12 mouse cellular contexts compared by ENCODE assay signal in genomic region chr2:92435023-92435422, GRCm38 (mm10). TPM values are rescaled to one million over a fixed set of nuclear protein-coding genes. Genes with fewer than 3 reads are reported as not detected.
DNase-seq lines count a peak whose midpoint lies in the region; ATAC-seq and TF ChIP-seq lines count a peak whose summit lies in the region.
"Had no signal": no experiment of that assay in that cellular context is flagged by ENCODE, and none has a peak within 500 bp of the region (broad histone marks: within the 10 kb centered on the region; RNA-seq: fewer than 3 reads in every experiment).

No protein-coding gene starts in this region.

- peaks cover 3% of the 10 kb centered on the region; the same call in 1 of the 2 replicates for H3K79me2 ChIP-seq in heart, adult 2 months (replicated peaks; ENCODE audit: control insufficient read depth, insufficient read depth, low read length)

- ATAC-seq in megakaryocyte, adult 5-6 weeks (ENCODE audit: poor library complexity, severe bottlenecking): no peak
- ATAC-seq in hindbrain, embryonic 14.5 days (ENCODE audit: low FRiP score): no peak

- H3K4me1 ChIP-seq in heart, adult 2 months (ENCODE audit: control insufficient read depth, insufficient read depth, low read length): peaks cover 19% of the 10 kb centered on the region
- peaks cover 58% of the 10 kb centered on the region for H3K4me1 ChIP-seq in megakaryocyte, embryonic 14.5 days
- peaks cover 33% of the 10 kb centered on the region for H3K4me1 ChIP-seq in hindbrain, embryonic 14.5 days (replicated peaks; ENCODE audit: control insufficient read depth, insufficient read depth, low read length)
- H3K4me1 ChIP-seq in olfactory bulb, adult 2 months (ENCODE audit: control insufficient read depth, insufficient read depth, low read length): peaks cover 10% of the 10 kb centered on the region; the same call in 1 of the 2 replicates

- H3K36me3 ChIP-seq in heart, adult 2 months (ENCODE audit: control insufficient read depth, insufficient read depth, low read length): peaks cover 6% of the 10 kb centered on the region
- H3K36me3 ChIP-seq in megakaryocyte, embryonic 14.5 days (replicated peaks; ENCODE audit: low read length): peaks cover 12% of the 10 kb centered on the region
- no peaks in the 10 kb centered on the region for H3K36me3 ChIP-seq in hindbrain, embryonic 14.5 days (replicated peaks; ENCODE audit: control insufficient read depth, insufficient read depth)
- H3K36me3 ChIP-seq: limb, embryonic 12.5 days had no signal

- WGBS in heart, adult 2 months: 42% methylated on average over 6 of the region's 6 CpGs
- WGBS in hindbrain, embryonic 14.5 days: 51% methylated on average over 6 of the region's 6 CpGs
- 31% methylated on average over 6 of the region's 6 CpGs for WGBS in olfactory bulb, adult 2 months

- H3K9me3 ChIP-seq in megakaryocyte, embryonic 14.5 days: 0 out of 2 replicates have a peak, but pooled peaks cover 4% of the 10 kb centered on the region
- no peaks in the 10 kb centered on the region for H3K9me3 ChIP-seq in hindbrain, embryonic 14.5 days (ENCODE audit: control insufficient read depth, low read length)

- intact Hi-C loops in heart, adult 2 months (cut with DNase I): loop anchor here (2.0 to 5.0 kb wide), 2 partner anchors 60 to 378 kb away; partner anchors contain the start of genes Large2 and Pex16
- intact Hi-C loops in heart, postnatal 10 days (cut with DNase I): loop anchor here (5.0 kb wide), 1 partner anchor 248 kb away; no protein-coding TSS in a partner anchor

- H3K27me3 ChIP-seq in heart, adult 2 months (ENCODE audit: control insufficient read depth, insufficient read depth, low read length): no peaks in the 10 kb centered on the region
- H3K27me3 ChIP-seq in megakaryocyte, embryonic 14.5 days (replicated peaks): no peaks in the 10 kb centered on the region
- no peaks in the 10 kb centered on the region for H3K27me3 ChIP-seq in hindbrain, embryonic 14.5 days (ENCODE audit: control insufficient read depth, insufficient read depth, low read length)

- TF ChIP-seq CTCF in heart, adult 2 months (IDR thresholded peaks at IDR 0.05): no peak
- no peak for TF ChIP-seq CTCF in olfactory bulb, adult 2 months (IDR thresholded peaks at IDR 0.05; ENCODE audit: insufficient read depth, low read depth, low read length)

- TF ChIP-seq POLR2A in heart, adult 2 months (IDR thresholded peaks at IDR 0.05; ENCODE audit: insufficient read depth, low read depth, low read length): no peak
- no peak for TF ChIP-seq POLR2A in olfactory bulb, adult 2 months (IDR thresholded peaks at IDR 0.05; ENCODE audit: insufficient read depth, low read depth, low read length)

- H3K4me3 ChIP-seq in heart, adult 2 months: no peak overlapping the region
- peak overlapping the region; percentile 100 for H3K4me3 ChIP-seq in megakaryocyte, embryonic 14.5 days (replicated peaks)
- no peak overlapping the region for H3K4me3 ChIP-seq in hindbrain, embryonic 14.5 days (replicated peaks; ENCODE audit: low read length)
- H3K4me3 ChIP-seq in olfactory bulb, adult 2 months (ENCODE audit: insufficient read depth, low read depth, low read length): no peak overlapping the region

- DNase-seq in heart, adult 2 months: no peak
- no peak for DNase-seq in heart, postnatal 10 days
- no peak for DNase-seq in hindbrain, embryonic 14.5 days (ENCODE audit: low spot score)
- no peak for DNase-seq in adrenal gland, postnatal 36 days
- no peak for DNase-seq in cerebellum, postnatal 36 days
- DNase-seq: gastrocnemius, postnatal 25 days; kidney, postnatal 10 days had no signal

- peak overlapping the region; percentile 78; the same call in 1 of the 2 replicates for H3K27ac ChIP-seq in heart, adult 2 months
- H3K27ac ChIP-seq in hindbrain, embryonic 14.5 days: no peak overlapping the region; the same call in 1 of the 2 replicates
- 0 out of 2 replicates have a peak overlapping the region, but pooled peaks have one; percentile 91 for H3K27ac ChIP-seq in olfactory bulb, adult 2 months (ENCODE audit: insufficient read depth, low read depth, low read length)
- H3K27ac ChIP-seq: limb, embryonic 12.5 days had no signal

- peak overlapping the region; percentile 60 for H3K4me2 ChIP-seq in hindbrain, embryonic 14.5 days (replicated peaks)

- peak overlapping the region; percentile 40; the same call in 1 of the 2 replicates for H3K9ac ChIP-seq in heart, adult 2 months (ENCODE audit: low read depth, low read length)
- no peak overlapping the region for H3K9ac ChIP-seq in hindbrain, embryonic 14.5 days

- TF ChIP-seq EP300 in heart, adult 2 months (IDR thresholded peaks at IDR 0.05; ENCODE audit: insufficient read depth, low read depth, low read length): no peak

RNA-seq across cellular contexts. Expression of gene Cry2, which starts 1.2 kb away (rescaled TPM):
- total RNA-seq in heart, adult 2 months (2021): 10 to 100 TPM; 12.7 to 29.3 TPM
- 19.1 and 24.5 TPM in 2 replicates for polyA plus RNA-seq in heart, adult 2 months (2012; rRNA removed)
- 10 to 100 TPM; 25.6 to 30.9 TPM for total RNA-seq in heart, postnatal 10 days (2021)
- polyA plus RNA-seq in megakaryocyte, embryonic 14.5 days (2012; ENCODE audit: insufficient read depth, low replicate concordance): 4.1 and 10.1 TPM in 2 replicates
- 3.5 and 4.1 TPM in 2 replicates for total RNA-seq in megakaryocyte, adult 5-6 weeks (2015)
- total RNA-seq in megakaryocyte, adult 5-6 weeks (2017): 3.2 and 4.3 TPM in 2 replicates
- 34.6 and 35.5 TPM in 2 replicates for polyA plus RNA-seq in hindbrain, embryonic 14.5 days (2014; fragmentation: Nextera tagmentation; extraction: Ambion mirVana)
- polyA plus RNA-seq in olfactory bulb, adult 2 months (2012; ENCODE audit: insufficient read depth, insufficient read length, low replicate concordance, missing spikeins): not detected in 2 replicates
- total RNA-seq in adrenal gland, postnatal 36 days (2021): 10 to 100 TPM; 38.4 to 47.8 TPM

RNA-seq across cellular contexts. Expression of gene Slc35c1, which starts 25.3 kb away (rescaled TPM):
- total RNA-seq in heart, adult 2 months (2021): 1 to 10 TPM; 5.6 to 6.2 TPM
- polyA plus RNA-seq in heart, adult 2 months (2012; rRNA removed): 10.9 and 12.9 TPM in 2 replicates
- 1 to 10 TPM; 6.7 to 6.9 TPM for total RNA-seq in heart, postnatal 10 days (2021)
- polyA plus RNA-seq in megakaryocyte, embryonic 14.5 days (2012; ENCODE audit: insufficient read depth, low replicate concordance): 10.3 and 11.7 TPM in 2 replicates
- 82.5 and 84.8 TPM in 2 replicates for total RNA-seq in megakaryocyte, adult 5-6 weeks (2015)
- total RNA-seq in megakaryocyte, adult 5-6 weeks (2017): 28.7 and 42.0 TPM in 2 replicates
- polyA plus RNA-seq in hindbrain, embryonic 14.5 days (2014; fragmentation: Nextera tagmentation; extraction: Ambion mirVana): 15.4 and 17.1 TPM in 2 replicates
- polyA plus RNA-seq in olfactory bulb, adult 2 months (2012; ENCODE audit: insufficient read depth, insufficient read length, low replicate concordance, missing spikeins): not detected in 2 replicates
- 10 to 100 TPM; 14.8 to 24.3 TPM for total RNA-seq in adrenal gland, postnatal 36 days (2021)

RNA-seq across cellular contexts. Expression of gene Mapk8ip1, which starts 34.0 kb away (rescaled TPM):
- 1 to 10 TPM; 3.8 to 4.5 TPM for total RNA-seq in heart, adult 2 months (2021)
- polyA plus RNA-seq in heart, adult 2 months (2012; rRNA removed): 6.9 and 7.1 TPM in 2 replicates
- total RNA-seq in heart, postnatal 10 days (2021): 10 to 100 TPM in 1 of 2 experiments, 1 to 10 TPM in 1; 9.3 to 10.3 TPM
- polyA plus RNA-seq in megakaryocyte, embryonic 14.5 days (2012; ENCODE audit: insufficient read depth, low replicate concordance): 0.20 TPM in 1 of 2 replicates, not detected in the other
- not detected in 2 replicates for total RNA-seq in megakaryocyte, adult 5-6 weeks (2015)
- total RNA-seq in megakaryocyte, adult 5-6 weeks (2017): 0.04 TPM in 1 of 2 replicates, not detected in the other
- 68.8 and 74.5 TPM in 2 replicates for polyA plus RNA-seq in hindbrain, embryonic 14.5 days (2014; fragmentation: Nextera tagmentation; extraction: Ambion mirVana)
- not detected in 2 replicates for polyA plus RNA-seq in olfactory bulb, adult 2 months (2012; ENCODE audit: insufficient read depth, insufficient read length, low replicate concordance, missing spikeins)
- 10 to 100 TPM; 30.9 to 35.1 TPM for total RNA-seq in adrenal gland, postnatal 36 days (2021)
- total RNA-seq: common myeloid progenitor, adult 5-6 weeks had no signal

RNA-seq across cellular contexts. Expression of gene 1700029I15Rik, which starts 52.7 kb away (rescaled TPM):
- 1 to 10 TPM in 1 of 2 experiments, under 1 TPM in 1; 0.63 to 1.1 TPM for total RNA-seq in heart, adult 2 months (2021)
- polyA plus RNA-seq in heart, adult 2 months (2012; rRNA removed): 2.4 and 2.8 TPM in 2 replicates
- 1 to 10 TPM; 2.0 to 2.1 TPM for total RNA-seq in heart, postnatal 10 days (2021)
- 3.6 TPM in 1 of 2 replicates, not detected in the other for polyA plus RNA-seq in megakaryocyte, embryonic 14.5 days (2012; ENCODE audit: insufficient read depth, low replicate concordance)
- 2.6 and 3.5 TPM in 2 replicates for total RNA-seq in megakaryocyte, adult 5-6 weeks (2015)
- 1.5 and 3.1 TPM in 2 replicates for total RNA-seq in megakaryocyte, adult 5-6 weeks (2017)
- polyA plus RNA-seq in hindbrain, embryonic 14.5 days (2014; fragmentation: Nextera tagmentation; extraction: Ambion mirVana): 2.9 and 4.2 TPM in 2 replicates
- not detected in 2 replicates for polyA plus RNA-seq in olfactory bulb, adult 2 months (2012; ENCODE audit: insufficient read depth, insufficient read length, low replicate concordance, missing spikeins)
- total RNA-seq in adrenal gland, postnatal 36 days (2021): 10 to 100 TPM in 1 of 2 experiments, 1 to 10 TPM in 1; 6.2 to 10.0 TPM

Comparison
In these comparisons a context has a peak if more than half of its experiments do, and no peak if none do; other contexts are left out.
1. RNA of gene Mapk8ip1, which starts 34.0 kb away (total RNA-seq): 30.9 to 35.1 TPM in adrenal gland, postnatal 36 days, 9.3 to 10.3 TPM in heart, postnatal 10 days and 3.8 to 4.5 TPM in heart, adult 2 months; 0.04 TPM in megakaryocyte, adult 5-6 weeks; every median in the first group is over 4 times any median in the second.